In genomic region chr1:162548917-162549613, GRCm38 (mm10) we compare ENCODE assay signal across 8 mouse cellular contexts. TPM values are rescaled to one million over a fixed set of nuclear protein-coding genes. Genes with fewer than 3 reads are reported as not detected.
DNase-seq lines count a peak whose midpoint lies in the region; ATAC-seq and TF ChIP-seq lines count a peak whose summit lies in the region.

No protein-coding gene starts in this region.

- peak overlapping the region; percentile 67; the same call in 1 of the 2 replicates for H3K4me3 ChIP-seq in kidney, adult 2 months (ENCODE audit: insufficient read depth, low read depth, low read length)
- peak overlapping the region; percentile 71 for H3K4me3 ChIP-seq in hindbrain, embryonic 12.5 days
- H3K4me3 ChIP-seq in midbrain, embryonic 13.5 days (replicated peaks), result peak overlapping the region; percentile 81

- no peaks in the 10 kb centered on the region for H3K27me3 ChIP-seq in kidney, adult 2 months (replicated peaks; ENCODE audit: control insufficient read depth, insufficient read depth, low read length)
- no peaks in the 10 kb centered on the region for H3K27me3 ChIP-seq in hindbrain, embryonic 12.5 days
- H3K27me3 ChIP-seq in midbrain, embryonic 13.5 days, result no peaks in the 10 kb centered on the region

- WGBS in kidney, adult 2 months, result 44% methylated on average over 10 of the region's 10 CpGs
- WGBS in hindbrain, embryonic 12.5 days, result 70% methylated on average over 10 of the region's 10 CpGs
- 74% methylated on average over 10 of the region's 10 CpGs for WGBS in midbrain, embryonic 13.5 days

- ATAC-seq in hindbrain, embryonic 12.5 days (ENCODE audit: low FRiP score), result 0 out of 2 replicates have a peak, but pooled peaks have one; percentile 9
- ATAC-seq in midbrain, embryonic 13.5 days, result no peak

- TF ChIP-seq POLR2A in kidney, adult 2 months (IDR thresholded peaks at IDR 0.05; ENCODE audit: low read depth, low read length), result no peak

- DNase-seq in kidney, adult 2 months, result no peak
- DNase-seq in kidney, adult 8-10 months, result no peak
- DNase-seq in MN1 (ENCODE audit: low spot score), result peak; percentile 55
- DNase-seq in adrenal gland, postnatal 14 days, result no peak
- no peak for DNase-seq in embryo, embryonic 9.5 days (ENCODE audit: extremely low spot score)
- no peak for DNase-seq in cerebellum, postnatal 36 days

- peak overlapping the region; percentile 66 for H3K27ac ChIP-seq in kidney, adult 2 months (ENCODE audit: insufficient read depth, low read depth, low read length)
- H3K27ac ChIP-seq in hindbrain, embryonic 12.5 days, result peak overlapping the region; percentile 74
- H3K27ac ChIP-seq in midbrain, embryonic 13.5 days, result peak overlapping the region; percentile 83

- no peaks in the 10 kb centered on the region for H3K9me3 ChIP-seq in hindbrain, embryonic 12.5 days (replicated peaks)
- H3K9me3 ChIP-seq in midbrain, embryonic 13.5 days, result no peaks in the 10 kb centered on the region

- no peak for TF ChIP-seq CTCF in kidney, adult 2 months (conservative IDR thresholded peaks at IDR 0.05; ENCODE audit: insufficient read depth, insufficient read length, low read depth, low read length)

- H3K36me3 ChIP-seq in kidney, adult 2 months (ENCODE audit: control insufficient read depth, insufficient read depth, low read length), result no peaks in the 10 kb centered on the region
- peaks cover 22% of the 10 kb centered on the region for H3K36me3 ChIP-seq in hindbrain, embryonic 12.5 days
- peaks cover 23% of the 10 kb centered on the region for H3K36me3 ChIP-seq in midbrain, embryonic 13.5 days

- H3K4me1 ChIP-seq in kidney, adult 2 months (ENCODE audit: control insufficient read depth, insufficient read depth, low read length), result peaks cover 7% of the 10 kb centered on the region; the same call in 1 of the 2 replicates
- H3K4me1 ChIP-seq in hindbrain, embryonic 12.5 days, result peaks cover 12% of the 10 kb centered on the region
- peaks cover 20% of the 10 kb centered on the region for H3K4me1 ChIP-seq in midbrain, embryonic 13.5 days (replicated peaks)

- H3K4me2 ChIP-seq in hindbrain, embryonic 12.5 days (replicated peaks), result peak overlapping the region; percentile 78
- H3K4me2 ChIP-seq in midbrain, embryonic 13.5 days (replicated peaks), result peak overlapping the region; percentile 90

- peak overlapping the region; percentile 71 for H3K9ac ChIP-seq in hindbrain, embryonic 12.5 days
- peak overlapping the region; percentile 78 for H3K9ac ChIP-seq in midbrain, embryonic 13.5 days (replicated peaks)

RNA-seq across cellular contexts. Expression of gene Mettl13, which starts 0.7 kb away (rescaled TPM):
- polyA plus RNA-seq in kidney, adult 2 months (2012; rRNA removed), result 4.9 and 5.7 TPM in 2 replicates
- 21.9 and 23.6 TPM in 2 replicates for polyA plus RNA-seq in hindbrain, embryonic 12.5 days (2016; fragmentation: Nextera tagmentation; extraction: Ambion mirVana)
- polyA plus RNA-seq in midbrain, embryonic 13.5 days (2015; fragmentation: Nextera tagmentation; extraction: Ambion mirVana), result 20.0 and 21.5 TPM in 2 replicates
- total RNA-seq in adrenal gland, postnatal 14 days (2021), result 16.8 and 17.3 TPM in 2 replicates

RNA-seq across cellular contexts. Expression of gene Vamp4, which starts 21.2 kb away (rescaled TPM):
- 11.4 and 11.6 TPM in 2 replicates for polyA plus RNA-seq in kidney, adult 2 months (2012; rRNA removed)
- 68.4 and 74.9 TPM in 2 replicates for polyA plus RNA-seq in hindbrain, embryonic 12.5 days (2016; fragmentation: Nextera tagmentation; extraction: Ambion mirVana)
- 66.6 and 70.7 TPM in 2 replicates for polyA plus RNA-seq in midbrain, embryonic 13.5 days (2015; fragmentation: Nextera tagmentation; extraction: Ambion mirVana)
- total RNA-seq in adrenal gland, postnatal 14 days (2021), result 30.9 and 36.7 TPM in 2 replicates
